Mouse (Mus musculus): ENCODE measurements around the gene E130114P18Rik.
A peak's percentile ranks its signal among the peaks of the same experiment; 100 is the strongest.

E130114P18Rik gene

DNA sequence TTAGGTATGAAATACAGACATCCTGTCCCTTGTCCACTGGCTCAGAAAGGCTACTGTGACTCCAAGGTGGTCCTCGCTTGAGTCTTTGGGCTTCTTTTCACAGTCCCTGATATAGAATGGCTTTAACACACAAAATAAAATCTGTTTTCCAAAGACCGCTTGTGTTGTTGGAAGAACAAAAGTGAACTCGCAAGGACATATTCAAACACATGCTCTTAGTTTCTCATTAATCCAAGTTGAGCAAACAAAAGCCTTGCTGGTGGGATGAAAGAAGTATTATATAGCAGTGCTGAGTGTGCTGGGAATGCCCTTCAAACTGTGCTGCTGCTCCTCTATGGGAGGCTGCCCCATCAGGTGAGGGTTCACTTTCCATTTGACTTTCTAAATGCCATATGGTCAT lies 169.7 kb downstream of the E130114P18Rik start:
- DNase-seq (ENCODE audit: low read depth, low spot score): no peak

DNA sequence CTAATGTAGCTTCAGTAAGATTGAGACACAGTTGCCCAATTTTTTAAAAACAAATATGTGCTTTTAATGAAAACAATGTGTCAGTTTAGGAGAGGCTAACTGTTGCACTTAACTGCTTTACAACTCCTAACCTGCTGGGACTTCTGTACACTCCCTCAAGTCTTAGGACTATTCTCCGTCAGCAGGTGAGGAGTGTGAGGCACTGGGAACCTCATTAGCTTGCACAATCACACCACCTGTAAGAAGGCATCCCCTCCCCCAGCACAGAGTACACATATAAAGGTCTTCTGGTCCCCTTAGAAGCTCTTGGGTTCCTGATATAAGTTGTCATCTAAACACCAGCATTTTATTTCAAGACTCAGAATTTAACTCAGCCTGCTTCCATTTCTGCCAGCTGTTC lies 170.7 kb downstream of the E130114P18Rik start:
- DNase-seq (ENCODE audit: low read depth, low spot score): no peak

DNA sequence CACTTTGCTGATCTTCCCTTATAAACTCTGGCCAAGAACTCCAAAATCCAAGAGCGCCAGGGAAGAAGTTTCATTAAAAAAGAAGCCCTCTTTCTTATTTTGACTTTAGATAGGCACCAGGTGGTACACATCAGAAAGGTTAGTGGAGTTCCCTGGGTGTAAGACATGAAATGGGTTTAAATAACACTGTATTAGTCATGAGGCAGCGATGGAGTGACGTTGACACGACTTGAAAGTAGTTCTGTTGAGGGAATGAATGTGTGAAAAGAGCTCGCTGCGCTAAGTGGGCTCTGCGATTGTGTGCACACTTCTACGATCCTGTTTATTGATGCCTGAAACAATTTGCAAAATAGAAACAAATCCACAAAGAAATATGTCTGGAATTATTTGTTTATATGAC lies 171.4 kb downstream of the E130114P18Rik start:
- DNase-seq (ENCODE audit: low read depth, low spot score): no peak

DNA sequence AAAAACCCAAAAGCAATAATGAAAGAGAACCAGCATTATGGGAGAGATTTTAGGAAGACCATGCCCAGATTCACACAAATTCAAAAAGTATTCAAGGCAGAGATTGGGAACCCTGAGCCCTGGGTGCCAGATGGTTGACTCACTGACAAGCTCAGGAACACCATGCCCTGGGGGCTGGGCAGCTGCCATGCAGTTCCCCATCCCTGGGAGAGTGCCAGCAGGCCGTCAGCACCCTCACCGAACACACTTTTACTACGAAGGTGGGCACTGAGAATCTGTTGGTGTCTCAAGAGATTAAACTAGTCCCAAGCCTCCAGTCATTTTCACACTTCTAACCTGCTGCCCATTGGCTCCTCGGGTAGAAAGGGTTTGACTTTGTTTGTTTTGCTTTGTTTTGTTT lies 175.3 kb downstream of the E130114P18Rik start:
- DNase-seq (ENCODE audit: low read depth, low spot score): no peak

DNA sequence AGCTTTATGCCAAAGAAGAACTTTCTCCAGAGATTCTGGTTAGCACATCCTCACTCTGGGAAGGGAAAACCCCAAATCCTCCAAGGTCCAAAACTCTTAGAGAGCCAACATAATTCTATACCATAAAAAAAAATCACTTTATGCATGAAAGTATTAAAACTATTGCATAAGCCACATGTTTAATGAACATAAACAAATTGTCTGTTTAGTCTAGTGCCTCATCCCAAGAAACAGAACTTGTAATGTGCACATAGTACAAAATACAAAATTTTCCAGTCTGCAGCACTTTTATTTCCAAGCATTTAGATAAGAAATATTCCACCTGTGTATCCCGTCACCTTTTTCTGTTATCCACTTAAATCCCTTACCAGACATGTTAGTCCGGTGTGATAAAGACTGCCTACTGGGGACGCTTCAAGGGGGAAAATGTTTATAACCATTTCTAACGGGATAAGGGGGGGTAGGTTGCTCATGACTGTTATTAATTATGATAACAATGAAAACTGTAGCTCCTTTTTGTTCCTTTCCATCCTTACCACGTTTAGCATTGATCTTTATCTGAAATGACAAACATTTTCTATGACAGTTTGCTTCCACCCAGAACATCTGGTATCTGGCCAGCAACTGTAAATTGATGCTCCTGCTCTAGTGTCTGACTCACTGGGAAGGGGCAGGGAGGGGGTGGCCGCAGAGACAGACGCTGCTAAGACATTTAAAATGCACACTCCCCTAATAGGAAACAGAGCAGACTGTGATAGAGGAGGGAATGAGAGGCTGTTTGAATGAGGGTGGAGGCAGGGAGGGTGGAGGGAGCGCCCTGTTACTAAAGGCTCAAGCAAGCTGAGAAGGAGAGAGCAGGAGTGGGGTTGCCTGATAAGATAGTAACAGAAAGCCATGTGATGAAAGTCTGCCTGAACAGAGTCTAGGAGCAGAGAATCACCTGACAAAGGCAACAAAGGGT lies 176.7 kb downstream of the E130114P18Rik start:
- DNase-seq (ENCODE audit: low read depth, low spot score): no peak

DNA sequence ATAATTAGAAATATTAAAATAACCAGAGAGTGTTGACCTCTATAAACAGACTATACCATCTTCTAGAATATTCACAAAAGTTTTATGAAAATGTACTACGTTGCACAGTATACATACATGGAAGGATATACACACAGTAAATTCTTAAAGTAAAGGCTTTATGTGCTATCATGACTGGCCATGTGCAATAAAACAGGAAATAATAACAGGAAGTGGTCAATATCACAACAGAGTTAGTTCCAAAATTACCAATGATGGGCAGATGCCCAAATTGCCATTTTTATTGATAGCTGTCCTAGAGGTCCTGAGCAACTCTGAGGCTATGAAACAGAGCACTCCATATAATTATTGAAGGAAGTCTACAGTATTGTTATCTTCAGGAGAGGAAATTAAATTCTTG lies 180.4 kb downstream of the E130114P18Rik start:
- no peak for DNase-seq (ENCODE audit: low read depth, low spot score)

DNA sequence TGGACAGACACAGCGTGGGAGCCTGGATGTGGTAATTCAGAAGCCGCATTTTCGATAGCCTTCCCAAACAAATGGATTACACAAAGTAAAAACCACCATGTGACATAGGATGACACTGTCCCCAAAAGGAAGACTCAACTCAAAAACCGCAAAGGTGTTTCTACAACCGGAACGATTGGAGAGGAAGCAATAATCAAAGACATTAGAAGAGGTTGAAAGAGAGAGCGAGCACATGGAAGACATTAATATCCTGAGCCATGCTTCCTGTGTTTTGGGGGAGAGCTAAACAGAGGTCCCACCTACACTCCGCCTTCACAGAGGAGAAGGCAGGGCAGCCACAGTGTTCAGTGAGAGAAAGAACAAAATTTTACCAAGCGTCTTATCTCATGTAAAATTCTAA lies 181.5 kb downstream of the E130114P18Rik start:
- no peak for DNase-seq (ENCODE audit: low read depth, low spot score)

DNA sequence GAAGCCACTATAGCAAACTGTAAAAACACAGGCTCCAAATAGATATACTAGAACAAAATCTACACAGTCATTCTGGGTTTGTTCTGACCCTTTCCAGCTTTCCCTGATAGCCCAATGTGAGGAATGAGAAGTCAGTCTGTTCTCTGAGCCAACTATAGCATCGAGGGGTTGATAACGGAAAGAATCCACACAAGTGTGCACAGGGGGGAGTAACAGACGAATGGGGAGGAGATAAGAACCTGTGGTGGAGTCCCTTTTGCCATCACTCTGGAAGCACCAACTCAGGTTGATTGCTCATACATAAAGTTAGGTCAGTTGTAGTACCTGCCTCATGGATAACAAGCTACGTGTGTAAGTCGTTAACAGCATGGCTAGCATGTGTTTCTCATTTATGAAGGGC lies 184.0 kb downstream of the E130114P18Rik start:
- no peak for DNase-seq (ENCODE audit: low read depth, low spot score)

DNA sequence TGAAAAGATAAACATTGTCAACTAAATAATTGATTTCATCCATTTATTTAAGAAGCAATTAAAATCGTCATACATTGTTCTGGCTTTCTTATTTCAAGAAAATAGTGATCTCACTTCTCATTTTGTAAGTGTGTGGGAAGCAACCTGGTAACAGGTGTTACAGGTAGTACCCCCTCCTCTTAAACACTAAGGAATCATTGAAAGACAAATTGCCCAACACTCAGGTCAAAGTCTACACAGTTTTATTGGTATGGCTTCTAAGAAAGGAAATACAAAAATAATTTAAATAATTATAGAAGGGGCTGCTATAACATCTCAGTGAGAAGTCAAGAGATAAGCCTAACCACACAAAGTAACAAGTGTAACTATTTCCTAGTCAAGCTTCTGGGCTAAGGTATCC lies 188.1 kb downstream of the E130114P18Rik start:
- no peak for DNase-seq (ENCODE audit: low read depth, low spot score)

DNA sequence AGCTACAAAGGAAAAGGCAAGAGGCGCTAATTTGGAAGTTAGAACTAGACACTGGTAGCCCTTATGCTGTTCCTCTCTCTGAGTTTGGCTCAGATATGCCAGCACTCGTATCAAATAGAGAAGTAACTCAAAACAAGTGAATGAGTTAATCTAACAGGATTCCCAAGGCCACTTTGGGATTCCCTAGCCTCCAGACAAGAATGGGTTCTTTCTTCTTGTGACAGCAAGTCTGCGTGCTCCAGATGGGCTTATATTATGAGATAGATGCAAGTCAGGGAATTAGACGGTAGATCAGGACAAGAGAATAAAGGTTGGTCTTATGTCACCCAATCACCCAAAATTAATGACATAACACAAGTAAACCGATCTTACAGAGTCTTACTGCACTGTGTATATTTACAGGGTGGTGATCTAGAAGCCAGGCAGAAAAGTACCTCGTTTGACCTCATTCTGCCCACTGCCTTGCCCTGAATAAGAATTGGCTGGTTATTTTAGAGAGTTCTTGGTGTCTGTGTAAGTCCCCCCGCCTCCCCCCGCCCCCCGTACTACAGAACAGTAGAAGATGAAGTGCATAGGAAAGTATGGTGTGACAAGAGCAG lies 190.4 kb downstream of the E130114P18Rik start:
- no peak for DNase-seq (ENCODE audit: low read depth, low spot score)

DNA sequence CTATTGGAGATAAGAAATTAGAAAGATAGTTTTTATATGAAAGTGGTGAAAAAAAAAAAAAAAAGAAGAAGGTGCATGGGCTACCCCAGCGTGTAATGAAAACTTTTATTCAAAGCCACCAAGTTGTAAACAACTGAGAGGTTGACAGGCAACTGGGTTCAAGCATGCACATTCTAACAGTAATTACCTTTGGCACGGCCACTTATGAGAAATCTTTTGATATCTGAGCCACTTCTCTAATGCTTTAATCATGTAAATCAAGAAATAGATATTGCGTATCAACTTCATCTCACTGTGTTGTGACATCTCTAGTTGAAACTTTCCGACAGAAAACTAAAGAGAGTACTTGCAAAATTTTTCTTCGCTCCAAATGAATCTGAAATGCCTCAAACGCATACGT lies 192.7 kb downstream of the E130114P18Rik start:
- no peak for DNase-seq (ENCODE audit: low read depth, low spot score)

DNA sequence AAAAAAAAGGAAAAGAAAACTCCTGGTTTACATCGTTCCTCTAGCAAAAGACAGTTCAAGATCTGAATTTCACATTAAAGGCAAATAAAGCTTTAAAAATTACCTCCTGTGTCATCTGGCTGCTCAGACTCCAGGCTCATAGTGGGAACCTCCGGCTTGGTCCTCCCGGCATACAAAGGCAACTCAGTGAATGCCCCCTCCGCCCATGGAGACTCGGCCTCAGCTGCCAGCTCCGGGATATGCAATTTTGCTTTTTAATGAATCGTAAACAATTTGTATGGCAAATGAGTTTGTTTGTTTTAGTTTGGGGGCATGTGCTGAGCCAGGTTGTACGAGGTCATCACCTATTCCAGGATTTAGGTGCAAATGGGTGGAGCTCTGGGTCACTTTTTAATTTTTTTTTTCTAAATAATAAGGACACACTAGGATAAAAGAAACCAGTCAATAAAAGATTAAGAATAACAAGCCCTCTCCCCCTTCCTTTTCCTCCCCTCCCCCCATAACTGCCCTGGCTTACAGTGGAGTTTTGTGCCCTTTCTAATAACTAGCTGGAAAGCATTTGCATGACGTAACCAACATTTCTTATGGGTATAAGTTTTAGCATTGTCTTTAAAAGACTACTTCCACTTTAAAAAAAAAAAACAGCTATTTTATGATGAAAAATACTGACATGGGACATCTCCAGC lies 193.3 kb downstream of the E130114P18Rik start:
- DNase-seq (ENCODE audit: low read depth, low spot score): no peak

DNA sequence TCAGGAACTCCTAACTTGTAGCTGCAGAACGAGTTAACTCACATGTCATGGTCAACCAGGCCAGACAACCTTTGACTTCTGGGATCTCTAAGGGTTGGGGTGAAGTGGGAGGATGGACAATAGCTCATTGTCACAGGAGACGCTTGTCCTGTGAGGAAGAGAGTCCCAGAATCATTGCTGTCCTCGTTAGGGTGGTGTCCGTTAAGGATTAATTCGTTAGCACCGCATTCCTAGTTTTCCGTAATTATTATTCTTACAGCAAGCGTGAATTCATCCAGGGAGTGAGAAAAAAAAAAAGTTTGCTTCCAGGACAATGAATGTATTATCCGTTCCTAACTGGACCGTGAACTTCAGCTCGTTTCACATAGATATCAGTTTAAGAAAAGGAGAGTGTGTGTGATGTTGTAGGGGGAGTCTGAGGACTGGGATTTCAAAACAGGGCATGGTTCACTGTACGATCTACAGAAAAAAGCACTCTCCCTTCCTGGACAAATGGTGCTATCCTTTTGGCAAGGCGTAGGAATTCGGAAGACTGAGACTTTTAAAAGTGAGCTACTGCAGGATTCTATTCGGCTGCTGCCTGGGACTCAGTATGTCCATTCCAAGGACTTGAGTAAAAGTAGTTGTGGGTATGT lies 195.0 kb downstream of the E130114P18Rik start:
- no peak for DNase-seq (ENCODE audit: low read depth, low spot score)

DNA sequence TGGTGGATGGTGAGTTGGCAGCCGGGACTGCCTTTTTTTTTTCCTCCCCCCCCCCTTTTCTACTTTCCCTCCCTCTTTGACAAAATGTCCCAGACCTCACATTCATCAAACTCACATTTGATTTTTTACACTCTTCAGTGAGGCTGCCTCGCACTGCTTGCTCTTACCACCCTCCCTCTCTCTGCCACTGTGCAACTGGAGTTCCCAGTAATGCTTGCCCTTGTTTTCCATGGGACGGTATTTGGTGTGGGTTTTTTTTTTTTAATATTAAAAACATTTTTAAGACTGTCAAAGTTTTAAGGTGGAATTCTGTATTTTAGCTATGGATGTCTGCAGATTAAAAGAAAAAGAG lies 195.8 kb downstream of the E130114P18Rik start:
- DNase-seq (ENCODE audit: low read depth, low spot score): no peak

DNA sequence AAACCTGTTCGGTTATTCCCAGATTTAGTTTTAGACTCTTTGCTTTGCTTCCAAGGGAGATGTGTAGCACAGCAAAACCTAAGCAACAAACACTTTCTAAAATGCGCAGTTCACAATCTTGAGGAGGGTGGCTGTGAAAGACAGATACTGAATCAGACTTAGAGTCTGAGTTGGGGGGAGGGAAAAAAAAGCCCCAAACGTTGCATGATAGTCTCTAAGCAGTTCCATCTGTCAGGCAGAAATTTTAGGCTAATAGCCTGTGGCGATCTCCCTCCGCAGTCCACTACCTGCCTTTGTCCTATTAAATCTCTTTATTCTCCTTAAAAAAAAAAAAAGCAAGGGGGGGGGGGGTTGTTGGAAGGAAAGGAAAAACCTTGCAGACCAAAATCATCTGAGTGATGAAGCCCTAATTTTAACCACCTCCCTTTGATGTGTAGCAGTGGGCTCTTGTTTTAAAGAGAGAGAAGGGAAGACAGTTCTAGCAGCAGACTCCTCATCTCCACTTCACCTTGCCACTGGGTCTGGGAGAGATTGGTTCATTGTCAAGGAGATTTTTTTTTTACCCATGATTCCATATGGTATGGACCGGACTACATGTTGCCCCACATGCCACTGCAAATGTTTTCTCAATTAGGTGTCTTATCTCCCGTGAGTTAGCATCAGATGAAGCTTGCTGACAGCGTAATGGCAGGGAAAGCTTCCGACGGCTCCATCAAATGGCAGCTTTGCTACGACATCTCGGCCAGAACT lies 196.4 kb downstream of the E130114P18Rik start:
- DNase-seq (ENCODE audit: low read depth, low spot score): no peak

DNA sequence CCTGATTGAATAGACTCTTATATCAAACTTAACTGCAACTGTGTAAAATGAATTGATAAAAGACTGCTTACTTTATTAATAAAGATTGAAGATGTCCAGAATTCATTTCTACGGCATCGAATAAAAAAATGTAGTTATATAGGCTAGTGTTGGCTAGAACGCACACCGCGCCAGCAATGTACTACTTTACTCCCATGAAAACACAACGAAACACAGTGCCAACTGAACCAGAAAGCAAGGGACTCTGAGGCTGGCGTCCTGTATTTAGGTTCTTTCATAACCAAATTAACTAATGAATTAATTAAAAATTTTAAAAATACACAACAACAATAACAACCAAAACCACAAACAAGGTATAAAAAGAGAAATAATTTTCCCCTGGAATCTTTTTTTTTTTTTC lies 197.0 kb downstream of the E130114P18Rik start:
- no peak for DNase-seq (ENCODE audit: low read depth, low spot score)

DNA sequence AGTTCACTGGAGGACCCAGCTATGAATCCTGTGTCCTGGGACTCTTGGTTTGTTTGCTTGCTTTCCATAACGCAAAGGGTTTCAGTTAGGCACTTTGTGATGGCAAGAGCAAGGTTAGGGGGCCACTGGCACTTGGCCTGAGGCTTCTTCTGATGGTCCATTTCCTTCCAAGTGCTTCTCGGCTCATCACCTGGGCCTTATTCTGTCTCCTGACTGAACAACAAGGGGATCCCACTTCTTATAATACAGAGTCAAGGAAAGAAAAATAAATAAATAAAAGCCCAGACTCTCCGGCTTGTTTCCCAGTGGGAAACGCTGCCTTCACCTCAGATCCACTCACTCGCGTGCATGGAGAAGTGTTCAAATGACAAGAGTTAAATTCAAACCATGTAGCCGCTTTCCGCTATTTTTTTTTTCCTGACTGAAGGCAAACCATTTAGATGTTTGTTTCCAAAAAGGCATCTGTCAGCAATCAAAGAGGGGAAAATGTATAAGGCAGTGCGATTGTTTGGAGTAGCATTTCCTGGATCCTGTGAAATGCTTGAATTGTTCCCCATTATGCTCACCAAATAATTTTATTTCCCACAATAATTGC lies 199.2 kb downstream of the E130114P18Rik start:
- no peak for DNase-seq (ENCODE audit: low read depth, low spot score)

DNA sequence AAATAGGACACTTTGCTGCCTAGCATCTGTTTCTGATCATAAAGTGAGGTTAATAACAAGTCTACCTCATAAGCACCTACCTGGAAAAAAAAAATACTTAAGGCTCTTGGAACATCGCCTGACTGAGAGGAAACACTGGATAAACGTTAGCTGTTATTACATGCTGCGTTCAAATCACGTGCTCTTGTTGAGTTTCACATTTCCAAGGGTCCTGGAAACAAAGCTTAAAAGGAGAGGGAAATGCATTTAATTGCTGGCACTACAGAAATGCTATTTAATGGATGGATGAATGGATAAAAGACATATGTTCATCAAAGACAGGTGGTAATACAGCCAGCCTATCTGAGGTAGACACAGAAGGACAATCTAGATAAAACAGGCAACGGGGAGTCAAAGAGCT lies 200.4 kb downstream of the E130114P18Rik start:
- DNase-seq (ENCODE audit: low read depth, low spot score): no peak

DNA sequence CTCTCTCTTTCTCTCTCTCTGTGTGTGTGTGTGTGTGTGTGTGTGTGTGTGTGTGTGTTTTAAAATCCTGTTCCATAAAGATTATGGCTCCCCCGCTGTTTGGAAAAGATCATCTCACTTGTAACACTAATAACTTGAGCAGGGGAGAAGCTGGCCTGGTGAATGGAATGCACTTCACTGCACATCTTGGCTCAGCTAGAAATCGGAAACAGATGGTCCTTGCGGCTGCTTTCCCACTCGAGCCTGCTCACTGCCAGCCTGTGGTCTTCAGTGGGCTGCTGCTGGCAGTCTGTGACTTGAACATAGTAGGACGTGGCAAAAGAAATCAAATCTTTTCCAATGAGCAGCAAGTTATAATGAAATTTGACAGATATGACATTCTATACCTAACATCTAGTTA lies 202.4 kb downstream of the E130114P18Rik start:
- no peak for DNase-seq (ENCODE audit: low read depth, low spot score)

DNA sequence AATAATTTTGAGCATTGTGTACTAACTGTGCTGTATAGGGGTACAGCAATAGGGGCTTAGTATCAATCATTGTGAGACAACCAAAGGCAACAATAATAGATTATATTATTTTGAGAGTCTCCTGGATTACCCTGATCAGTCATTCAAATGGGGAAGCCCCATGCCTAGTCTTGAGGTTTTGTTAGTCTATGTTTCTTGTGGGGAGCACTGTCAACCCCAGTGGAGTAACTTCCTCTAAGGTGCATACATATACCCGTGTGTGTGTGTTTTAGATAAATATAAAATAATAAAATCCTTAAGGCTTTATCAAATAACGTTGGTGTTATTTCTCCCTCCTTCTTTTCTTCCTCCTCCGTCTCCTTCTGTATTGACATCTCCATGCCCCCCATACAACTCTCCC lies 208.6 kb downstream of the E130114P18Rik start:
- no peak for DNase-seq (ENCODE audit: low read depth, low spot score)

DNA sequence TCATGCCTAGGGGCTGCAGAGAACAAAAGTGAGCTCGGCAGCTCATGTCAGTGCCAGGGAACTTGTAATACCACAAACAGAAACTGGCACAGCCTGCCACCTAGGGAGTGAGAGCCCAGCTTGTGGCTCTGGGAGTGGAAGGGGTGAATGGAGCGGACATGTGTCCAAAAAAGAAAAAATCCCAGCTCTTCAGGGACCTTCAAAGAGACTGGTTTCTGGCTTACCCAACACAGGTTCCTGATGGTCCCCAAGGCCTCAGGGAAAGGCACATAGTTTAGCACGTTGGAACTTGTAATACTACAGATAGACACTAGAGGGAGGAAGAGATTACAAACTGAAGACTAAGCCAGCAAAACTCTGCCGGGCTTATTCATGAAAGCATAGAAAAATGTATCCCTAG lies 213.2 kb downstream of the E130114P18Rik start:
- DNase-seq (ENCODE audit: low read depth, low spot score): peak; percentile 71

Data from ZHBTc4 (cell line).